Mouse (Mus musculus): ENCODE measurements around the gene Btbd35f12. TPM values are rescaled to one million over a fixed set of nuclear protein-coding genes. Genes with fewer than 3 reads are reported as not detected.
"Not testable (repeated sequence)": the region's sequence is repeated elsewhere in the genome, so short reads cannot be mapped to it uniquely, and the experiment has no call there.

Btbd35f12 gene
- not detected in 2 replicates for polyA plus RNA-seq (2014; fragmentation: Nextera tagmentation; extraction: Ambion mirVana)

DNA sequence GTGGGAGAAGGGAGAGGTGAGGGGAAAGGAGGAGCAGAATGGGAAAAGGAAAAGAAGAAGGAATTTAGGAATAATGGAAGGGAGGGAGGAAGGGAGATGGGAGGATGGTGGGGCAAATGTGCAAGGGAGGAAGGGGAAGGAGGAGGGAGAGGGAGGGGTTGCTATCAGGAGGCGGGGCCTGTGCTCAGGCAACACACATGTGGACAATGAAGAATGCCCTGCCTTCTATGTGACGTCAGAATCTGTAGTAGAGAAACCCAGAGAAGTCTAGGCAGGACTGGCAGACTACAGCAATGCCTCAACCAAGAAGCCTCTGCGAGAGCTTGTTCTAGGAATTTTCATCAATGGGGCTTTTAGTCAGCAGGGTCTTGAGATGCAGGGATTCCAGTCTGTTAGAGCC lies at the start of gene Btbd35f12:
Gene Btbd35f12, plus strand, starts transcription at position 301 of the 400 bp plus-strand sequence.
- not testable (repeated sequence) for ATAC-seq (ENCODE audit: low read depth); H3K4me2 ChIP-seq (ENCODE audit: low read depth, low read length); H3K4me1 ChIP-seq (ENCODE audit: control insufficient read depth, insufficient read depth, low read length); H3K9ac ChIP-seq (replicated peaks; ENCODE audit: low read depth, low read length); H3K27ac ChIP-seq (ENCODE audit: low read depth, low read length); H3K36me3 ChIP-seq (ENCODE audit: control insufficient read depth, insufficient read depth, low read length); H3K9me3 ChIP-seq (ENCODE audit: control insufficient read depth, low read length); H3K4me3 ChIP-seq (ENCODE audit: low read depth, low read length); H3K27me3 ChIP-seq (ENCODE audit: control insufficient read depth, insufficient read depth, low read length)
- no CpG with 5 or more reads among the region's 3 CpGs for WGBS

DNA sequence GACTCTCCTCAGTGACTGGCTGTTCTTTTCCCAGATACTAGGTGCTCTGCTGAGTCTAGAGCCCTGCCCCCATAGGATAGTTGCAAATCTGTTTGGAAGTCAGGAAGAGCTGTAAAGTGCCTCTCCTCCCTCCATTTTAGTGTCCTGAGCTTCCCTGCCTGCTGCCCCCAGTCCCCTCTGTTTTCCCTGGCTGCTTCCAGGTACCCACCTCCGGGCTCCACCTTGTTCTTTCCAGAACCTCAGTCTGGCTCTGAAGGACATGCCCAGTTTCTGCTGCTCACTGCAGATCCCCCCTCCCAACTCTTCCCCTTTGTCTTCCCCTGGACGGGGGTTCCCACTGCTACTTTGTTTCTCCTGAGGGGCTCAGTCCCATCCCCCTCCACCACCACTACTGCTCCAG lies 40.1 kb downstream of the Btbd35f12 start:
- WGBS = 77% methylated on average over 2 of the region's 2 CpGs
- ATAC-seq (ENCODE audit: low read depth); H3K36me3 ChIP-seq (ENCODE audit: control insufficient read depth, insufficient read depth, low read length); H3K9ac ChIP-seq (replicated peaks; ENCODE audit: low read depth, low read length); H3K4me1 ChIP-seq (ENCODE audit: control insufficient read depth, insufficient read depth, low read length); H3K9me3 ChIP-seq (ENCODE audit: control insufficient read depth, low read length); H3K27ac ChIP-seq (ENCODE audit: low read depth, low read length); H3K4me2 ChIP-seq (ENCODE audit: low read depth, low read length); H3K27me3 ChIP-seq (ENCODE audit: control insufficient read depth, insufficient read depth, low read length); H3K4me3 ChIP-seq (ENCODE audit: low read depth, low read length): not testable (repeated sequence)

Other genes with a start within 250 kb of the Btbd35f12 start
- gene Spin2-ps6, start 78.5 kb upstream of the Btbd35f12 start, polyA plus RNA-seq (2014; fragmentation: Nextera tagmentation; extraction: Ambion mirVana) = not detected in 2 replicates

Data from neural tube, embryonic 14.5 days (tissue).